Mouse (Mus musculus) heart, postnatal 0 days (tissue): ENCODE results near the gene 2010003K11Rik. TPM values are rescaled to one million over a fixed set of nuclear protein-coding genes. Genes with fewer than 3 reads are reported as not detected.

Experiments
- ATAC-seq: fragments of 200-750 bp; cut with Nextera tagmentation; 2 replicates; pipeline ENCODE4 v1.8.0; 2017; ENCODE audit warnings: low read depth, moderate number of reproducible peaks, moderate library complexity; ENCODE audit not compliant: insufficient read depth
- DNase-seq: peaks from one replicate; pipeline ENCODE4 v3.0.0-alpha.2; 2016; ENCODE audit warnings: low spot score
- H3K27ac ChIP-seq: fragments of 300-500 bp; sonication (generic); 2 replicates; pipeline ENCODE4 v1.5.1; 2014; ENCODE audit warnings: low read depth, mild to moderate bottlenecking
- H3K27me3 ChIP-seq: fragments of 300-500 bp; sonication (generic); 2 replicates; pipeline ENCODE4 v1.6.1; 2014; ENCODE audit warnings: low read length, mixed read lengths; ENCODE audit not compliant: control insufficient read depth, insufficient read depth
- H3K36me3 ChIP-seq: fragments of 300-500 bp; sonication (generic); replicated peaks from 2 replicates; pipeline ENCODE4 v1.6.1; 2014; ENCODE audit warnings: low read length, mixed read lengths; ENCODE audit not compliant: control insufficient read depth, insufficient read depth
- H3K4me1 ChIP-seq: fragments of 300-500 bp; sonication (generic); 2 replicates; pipeline ENCODE4 v1.6.1; 2014; ENCODE audit warnings: antibody characterized with exemption; ENCODE audit not compliant: control insufficient read depth, insufficient read depth
- H3K4me2 ChIP-seq: fragments of 300-500 bp; sonication (generic); 2 replicates; pipeline ENCODE4 v1.6.1; 2014; ENCODE audit warnings: low read depth, mild to moderate bottlenecking, low read length, moderate library complexity
- H3K4me3 ChIP-seq: fragments of 300-500 bp; sonication (generic); 2 replicates; pipeline ENCODE4 v1.5.1; 2014; ENCODE audit warnings: low read depth, low read length
- H3K9ac ChIP-seq: fragments of 300-500 bp; sonication (generic); replicated peaks from 2 replicates; pipeline ENCODE4 v1.6.1; 2014; ENCODE audit warnings: low read depth, low read length, mixed read lengths
- H3K9me3 ChIP-seq: fragments of 300-500 bp; sonication (generic); replicated peaks from 2 replicates; pipeline ENCODE4 v1.6.1; 2016; ENCODE audit warnings: low read length; ENCODE audit not compliant: control insufficient read depth
- CTCF ChIP-seq: IDR thresholded peaks from 2 replicates; pipeline ENCODE4 v1.5.1; 2016; ENCODE audit warnings: antibody characterized with exemption, control low read depth, low read depth
- EP300 ChIP-seq: IDR thresholded peaks from 2 replicates; pipeline ENCODE4 v1.6.1; 2016; ENCODE audit warnings: antibody characterized with exemption, low read depth
- WGBS: fragments of 180-500 bp; shearing (Covaris S2); extraction: QIAGEN DNeasy Blood & Tissue Kit; methylation state at CpG from one replicate; pipeline ENCODE4 v1.1.7; 2014; 5-methylcytosine and 5-hydroxymethylcytosine counted together
- polyA plus RNA-seq: library from polyadenylated mRNA; unstranded; fragments of >200 nt; fragmentation: Nextera tagmentation; extraction: Ambion mirVana; gene quantifications from 2 replicates; pipeline ENCODE4 v1.2.1, GENCODE M21; 2015
- total RNA-seq: library from RNA; depleted of rRNA; stranded (reverse); fragments of >200 nt; gene quantifications from 2 replicates; pipeline ENCODE4 v1.2.3, GENCODE M21; 2014; ENCODE audit warnings: low replicate concordance; rRNA removed

Gene 2010003K11Rik
- total RNA-seq (not detected in 2 replicates), polyA plus RNA-seq (not detected in 2 replicates)

DNA sequence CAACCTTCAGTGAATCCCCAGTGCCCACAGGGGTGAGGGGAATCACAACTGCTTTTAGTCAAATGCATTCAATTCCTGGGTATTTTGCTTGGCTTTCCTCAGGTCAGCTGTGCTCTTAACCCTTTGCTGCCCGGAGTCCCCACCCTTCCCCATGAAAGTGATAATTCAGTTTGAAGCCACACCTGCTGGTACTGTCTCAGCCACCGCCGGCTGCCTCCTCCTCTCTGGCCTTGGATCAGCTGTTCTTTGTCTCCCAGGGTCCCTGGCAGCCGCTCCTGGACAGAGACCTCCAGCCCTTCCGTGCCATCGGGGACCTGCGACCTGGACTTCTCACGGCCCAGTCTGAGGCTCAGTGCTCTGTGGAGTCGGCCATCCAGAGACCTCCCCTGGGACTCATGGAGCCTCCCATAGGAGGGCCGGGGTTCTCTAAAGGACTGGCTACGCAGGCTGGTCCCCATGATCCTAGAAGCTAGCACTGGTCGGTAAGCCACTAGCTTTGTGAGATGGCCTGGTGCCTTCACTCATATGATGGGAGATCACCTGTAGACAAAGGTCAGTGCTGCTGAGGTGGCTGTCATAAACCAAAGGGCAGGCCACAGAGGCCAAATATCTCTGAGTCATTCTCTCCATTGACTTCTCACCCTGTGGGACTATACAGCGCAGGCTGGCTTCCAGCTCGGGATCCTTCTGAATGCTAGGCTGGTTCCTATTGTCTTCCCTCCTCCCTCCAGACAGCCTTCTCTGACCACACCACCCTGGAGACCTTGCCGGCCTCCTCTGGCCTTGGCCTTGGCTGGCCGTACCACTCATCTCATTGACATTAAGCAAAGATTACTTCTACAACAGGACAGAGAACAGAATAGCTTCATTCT, at the start of gene 2010003K11Rik:
2010003K11Rik (minus strand) TSS at position 522 of the 872 bp plus-strand sequence.
- H3K4me1 ChIP-seq = no peaks in the 10 kb centered on the region
- no peak for TF ChIP-seq EP300
- no peak for TF ChIP-seq CTCF
- no peak within 1 kb of the TSS for H3K4me2 ChIP-seq

DNA sequence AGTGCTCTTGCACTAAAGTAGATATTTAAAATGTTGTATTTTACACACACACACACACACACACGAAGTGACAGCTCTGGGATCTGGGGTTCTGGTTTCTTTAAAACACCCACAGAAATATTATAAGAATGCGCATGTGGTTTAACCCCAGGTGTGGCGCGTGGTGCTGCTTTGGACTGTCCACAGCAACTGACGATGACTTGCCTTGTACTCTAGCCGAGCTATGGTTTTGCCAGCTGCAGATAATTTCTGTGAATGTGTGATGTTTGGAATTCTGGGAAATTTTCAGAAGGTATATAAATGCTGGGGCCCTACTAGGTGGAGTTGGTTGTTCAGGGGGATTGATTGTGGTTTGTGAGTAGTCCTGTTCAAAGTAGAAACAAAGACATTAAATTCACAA, 49.4 kb upstream of the 2010003K11Rik start:
- H3K9ac ChIP-seq = no peak overlapping the region
- no peak for ATAC-seq
- H3K4me3 ChIP-seq = no peak overlapping the region
- no peaks in the 10 kb centered on the region for H3K9me3 ChIP-seq
- no peaks in the 10 kb centered on the region for H3K36me3 ChIP-seq
- 71% methylated on average over 6 of the region's 6 CpGs for WGBS
- no peak for DNase-seq
- H3K27ac ChIP-seq = no peak overlapping the region
- no peaks in the 10 kb centered on the region for H3K27me3 ChIP-seq
- H3K4me1 ChIP-seq = no peaks in the 10 kb centered on the region; the same call in 1 of the 2 replicates
- H3K4me2 ChIP-seq = no peak overlapping the region
- TF ChIP-seq CTCF (no peak), EP300 (no peak)

More for the DNA sequence above, at the start of gene 2010003K11Rik:
- Histone ChIP-seq H3K9me3 (no peaks in the 10 kb centered on the region), H3K4me3 (no peak within 1 kb of the TSS), H3K9ac (no peak within 1 kb of the TSS), H3K27me3 (no peaks in the 10 kb centered on the region), H3K36me3 (no peaks in the 10 kb centered on the region), H3K27ac (no peak within 1 kb of the TSS)
- 57% methylated on average over 16 of the region's 16 CpGs for WGBS
- DNase-seq = no peak
- no peak for ATAC-seq

DNA sequence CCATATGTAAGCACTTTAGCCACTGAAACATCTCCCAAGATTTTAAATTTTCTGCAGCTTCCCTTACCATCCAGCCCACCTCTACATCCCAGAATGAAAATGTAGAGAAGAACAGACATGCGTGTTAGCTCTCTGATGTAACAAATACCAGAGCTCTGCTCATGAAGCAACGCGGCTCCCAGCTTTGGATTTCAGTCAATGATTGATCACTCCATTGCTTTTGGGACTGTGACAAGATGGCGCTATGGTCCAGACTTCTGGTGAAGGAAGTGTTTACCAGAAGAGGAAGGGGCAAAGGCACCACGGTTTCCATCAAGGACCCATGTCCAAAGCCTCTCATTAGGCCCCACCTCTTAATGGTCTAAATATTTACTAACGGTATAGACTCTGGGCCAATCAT, 47.5 kb upstream of the 2010003K11Rik start:
- Histone ChIP-seq H3K4me1 (no peaks in the 10 kb centered on the region; the same call in 1 of the 2 replicates), H3K9ac (no peak overlapping the region), H3K4me3 (no peak overlapping the region), H3K27ac (no peak overlapping the region), H3K36me3 (no peaks in the 10 kb centered on the region), H3K27me3 (no peaks in the 10 kb centered on the region), H3K4me2 (no peak overlapping the region), H3K9me3 (no peaks in the 10 kb centered on the region)
- DNase-seq = no peak
- TF ChIP-seq EP300 = no peak
- TF ChIP-seq CTCF = no peak
- ATAC-seq = no peak
- 89% methylated on average over 6 of the region's 6 CpGs for WGBS

DNA sequence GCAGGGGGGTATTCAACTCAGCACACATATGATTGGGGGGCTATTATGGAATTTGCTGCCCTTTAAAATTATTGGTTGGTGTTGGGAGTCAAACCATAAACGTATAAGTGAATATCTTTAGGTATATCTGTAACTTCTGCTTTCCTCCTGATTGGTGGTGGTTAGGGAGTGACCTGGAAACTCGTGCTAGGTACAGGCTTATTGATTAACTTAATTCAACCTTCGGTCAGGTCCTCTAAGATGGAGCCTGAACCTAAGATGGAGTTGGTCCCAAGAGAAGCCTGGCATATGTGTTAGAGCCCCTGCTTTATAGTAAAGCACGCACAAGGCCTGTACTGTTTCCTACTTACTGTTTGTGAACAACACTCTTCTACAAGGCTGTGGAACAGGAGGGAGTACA, 46.7 kb upstream of the 2010003K11Rik start:
- H3K27me3 ChIP-seq = no peaks in the 10 kb centered on the region
- H3K36me3 ChIP-seq = no peaks in the 10 kb centered on the region
- DNase-seq = no peak
- no peak overlapping the region for H3K4me3 ChIP-seq
- no peak overlapping the region for H3K4me2 ChIP-seq
- no peaks in the 10 kb centered on the region; the same call in 1 of the 2 replicates for H3K4me1 ChIP-seq
- no peak overlapping the region for H3K9ac ChIP-seq
- 75% methylated on average over 4 of the region's 4 CpGs for WGBS
- ATAC-seq = no peak
- no peak overlapping the region for H3K27ac ChIP-seq
- TF ChIP-seq EP300 (no peak), CTCF (no peak)
- H3K9me3 ChIP-seq = no peaks in the 10 kb centered on the region

DNA sequence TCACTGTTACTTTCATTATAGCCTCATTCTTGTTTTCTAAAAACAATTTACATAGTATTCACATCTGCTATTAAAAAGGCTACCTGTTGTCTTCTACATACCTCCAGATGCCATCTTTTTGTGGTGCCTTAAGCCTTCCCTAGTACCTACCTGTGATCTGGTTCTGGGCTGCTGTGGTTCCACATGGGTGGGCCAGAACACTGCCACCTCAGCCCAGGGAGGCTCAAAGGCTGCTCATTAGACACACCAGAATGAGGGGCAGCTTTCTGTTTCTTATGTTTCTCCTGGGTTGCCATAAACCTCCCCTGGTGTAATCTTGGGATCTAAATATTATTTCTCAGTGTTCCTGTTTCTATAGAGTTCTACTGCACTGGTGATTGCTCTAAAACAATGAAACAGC, 43.7 kb upstream of the 2010003K11Rik start:
- Histone ChIP-seq H3K4me2 (no peak overlapping the region), H3K4me1 (no peaks in the 10 kb centered on the region), H3K9me3 (no peaks in the 10 kb centered on the region), H3K36me3 (no peaks in the 10 kb centered on the region), H3K9ac (no peak overlapping the region), H3K4me3 (no peak overlapping the region), H3K27ac (no peak overlapping the region), H3K27me3 (no peaks in the 10 kb centered on the region)
- DNase-seq (no peak), ATAC-seq (no peak)
- TF ChIP-seq CTCF (no peak), EP300 (no peak)
